Mouse (Mus musculus) liver, adult 2 months (tissue): Measurements from ENCODE around the gene Mertk. TPM values are rescaled to one million over a fixed set of nuclear protein-coding genes. Genes with fewer than 3 reads are reported as not detected.

Experiments used
- DNase-seq: peaks from one replicate; pipeline ENCODE4 v3.0.0-alpha.2; 2011; ENCODE audit warnings: low read depth, low spot score; ENCODE audit errors: extremely low read depth
- H3K27ac ChIP-seq: fragments of 200-500 bp; replicated peaks from 2 replicates; pipeline ENCODE4 v1.5.1; 2012; ENCODE audit warnings: low read depth, mild to moderate bottlenecking, control low read depth, inconsistent platforms, low read length; ENCODE audit not compliant: insufficient read depth
- H3K27me3 ChIP-seq: fragments of 200-500 bp; 2 replicates; pipeline ENCODE4 v1.6.1; 2012; ENCODE audit warnings: mild to moderate bottlenecking, moderate library complexity, low read length, inconsistent platforms; ENCODE audit not compliant: control insufficient read depth, insufficient read depth
- H3K36me3 ChIP-seq: fragments of 200-500 bp; 2 replicates; pipeline ENCODE4 v1.6.1; 2012; ENCODE audit warnings: low read length, inconsistent platforms; ENCODE audit not compliant: control insufficient read depth, insufficient read depth
- H3K4me1 ChIP-seq: fragments of 200-500 bp; 2 replicates; pipeline ENCODE4 v1.6.1; 2011; ENCODE audit warnings: low read length; ENCODE audit not compliant: control insufficient read depth, insufficient read depth
- H3K4me3 ChIP-seq: fragments of 200-500 bp; 2 replicates; pipeline ENCODE4 v1.5.1; 2011; ENCODE audit warnings: low read depth, mild to moderate bottlenecking, control low read depth, low read length, moderate library complexity; ENCODE audit not compliant: insufficient read depth
- H3K79me2 ChIP-seq: fragments of 200-500 bp; 2 replicates; pipeline ENCODE4 v1.6.1; 2012; ENCODE audit warnings: inconsistent platforms, mild to moderate bottlenecking, low read length, moderate library complexity; ENCODE audit not compliant: control insufficient read depth, insufficient read depth
- H3K9ac ChIP-seq: fragments of 200-500 bp; 2 replicates; pipeline ENCODE4 v1.6.1; 2012; ENCODE audit warnings: low read depth, mild to moderate bottlenecking, control low read depth, inconsistent platforms, low read length
- CTCF ChIP-seq: fragments of 200-500 bp; IDR thresholded peaks from 2 replicates; pipeline ENCODE4 v1.5.1; 2011; ENCODE audit warnings: low read depth, low read length, control low read depth
- POLR2A ChIP-seq: fragments of 200-500 bp; IDR thresholded peaks from 2 replicates; pipeline ENCODE4 v1.6.1; 2011; ENCODE audit warnings: low read length, control low read depth; ENCODE audit not compliant: insufficient read depth; ENCODE audit errors: extremely low read depth
- WGBS: fragments of 180-500 bp; shearing (Covaris S2); methylation state at CpG from one replicate; pipeline ENCODE4 v1.1.7; 2018; 5-methylcytosine and 5-hydroxymethylcytosine counted together
- polyA plus RNA-seq: library from polyadenylated mRNA; depleted of rRNA; stranded (reverse); fragments of >200 nt; gene quantifications from 2 replicates; pipeline ENCODE4 v1.2.3, GENCODE M21; 2012; rRNA removed
- total RNA-seq: library from RNA; depleted of rRNA; stranded (reverse); fragments of >200 nt; gene quantifications from 2 replicates; pipeline ENCODE4 v1.2.3, GENCODE M21; 2014; rRNA removed

Gene Mertk
- total and polyA plus RNA-seq, 2 experiments = 3.8 to 16.5 TPM

DNA sequence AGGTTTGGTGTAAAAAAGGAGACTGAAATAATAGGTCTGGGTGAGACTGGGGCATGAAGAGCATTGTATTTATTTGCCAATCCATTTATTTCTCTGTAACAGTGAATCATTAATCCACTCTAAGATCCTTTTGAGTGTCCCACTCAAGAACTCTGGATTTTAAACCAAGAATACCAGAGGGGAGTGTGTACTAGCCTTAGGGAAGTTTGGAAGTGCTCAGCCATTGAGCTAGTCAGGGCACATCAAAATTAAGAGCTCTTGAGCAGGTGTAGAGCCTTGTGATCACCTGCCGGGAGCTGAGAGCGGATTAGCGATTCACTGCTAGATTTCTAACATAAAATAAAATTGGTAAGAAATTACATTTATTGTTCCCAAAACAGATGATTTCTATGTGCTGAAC, 139.9 kb downstream of the Mertk start:
- no peak overlapping the region for H3K9ac ChIP-seq
- WGBS = 95% methylated on average over 3 of the region's 3 CpGs
- no peak for TF ChIP-seq POLR2A
- no peak for TF ChIP-seq CTCF
- H3K4me1 ChIP-seq = no peaks in the 10 kb centered on the region
- H3K36me3 ChIP-seq = peaks cover 72% of the 10 kb centered on the region
- no peak overlapping the region for H3K4me3 ChIP-seq
- H3K27ac ChIP-seq = no peak overlapping the region
- DNase-seq = no peak
- no peaks in the 10 kb centered on the region for H3K79me2 ChIP-seq
- H3K27me3 ChIP-seq = no peaks in the 10 kb centered on the region

DNA sequence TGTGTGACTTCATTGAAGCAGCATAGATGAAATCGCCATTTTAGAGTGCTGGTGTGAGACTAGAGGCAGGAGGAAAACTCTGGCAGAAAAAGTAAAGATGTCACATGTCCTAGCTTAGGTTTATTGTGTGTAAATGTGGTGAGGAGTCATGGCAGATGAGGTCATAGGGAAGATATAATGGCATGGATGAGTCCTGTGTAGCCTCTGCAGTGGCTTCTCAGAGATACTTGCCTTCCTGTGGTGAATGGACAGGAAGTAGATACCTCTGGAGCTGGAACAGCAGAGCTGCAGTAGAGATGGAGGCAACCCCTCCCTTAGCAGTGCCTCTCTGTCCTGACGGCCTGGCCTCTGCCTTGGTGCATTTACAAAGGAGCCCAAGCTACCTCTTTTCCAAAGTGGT, 140.7 kb downstream of the Mertk start:
- H3K4me3 ChIP-seq = no peak overlapping the region
- H3K79me2 ChIP-seq = no peaks in the 10 kb centered on the region
- H3K9ac ChIP-seq = no peak overlapping the region
- H3K27me3 ChIP-seq = no peaks in the 10 kb centered on the region
- TF ChIP-seq POLR2A (no peak), CTCF (no peak)
- 88% methylated on average over 2 of the region's 2 CpGs for WGBS
- H3K27ac ChIP-seq = no peak overlapping the region
- H3K36me3 ChIP-seq = peaks cover 70% of the 10 kb centered on the region
- H3K4me1 ChIP-seq = no peaks in the 10 kb centered on the region
- no peak for DNase-seq

GRCm38 (mm10) chr2:128842437-128842836, 143.7 kb downstream of the Mertk start:
- Histone ChIP-seq H3K4me3 (no peak overlapping the region), H3K4me1 (no peaks in the 10 kb centered on the region)

GRCm38 (mm10) chr2:128850036-128850435, 151.3 kb downstream of the Mertk start:
- Histone ChIP-seq H3K4me3 (no peak overlapping the region), H3K27me3 (no peaks in the 10 kb centered on the region), H3K79me2 (no peaks in the 10 kb centered on the region), H3K36me3 (peaks cover 53% of the 10 kb centered on the region), H3K9ac (no peak overlapping the region), H3K27ac (no peak overlapping the region), H3K4me1 (no peaks in the 10 kb centered on the region)
- DNase-seq = no peak
- 96% methylated on average over 2 of the region's 2 CpGs for WGBS
- TF ChIP-seq CTCF (no peak), POLR2A (no peak)

More at GRCm38 (mm10) chr2:128842437-128842836, 143.7 kb downstream of the Mertk start:
- Histone ChIP-seq H3K79me2 (no peaks in the 10 kb centered on the region), H3K9ac (no peak overlapping the region), H3K27ac (no peak overlapping the region), H3K36me3 (peaks cover 75% of the 10 kb centered on the region), H3K27me3 (no peaks in the 10 kb centered on the region)
- 88% methylated on average over 8 of the region's 8 CpGs for WGBS
- TF ChIP-seq POLR2A (no peak), CTCF (no peak)
- no peak for DNase-seq

Other genes with a start within 250 kb of the Mertk start
- not detected in 2 replicates for gene Spdye4c, start 107.7 kb upstream of the Mertk start, total RNA-seq
- not detected in 2 replicates for gene Spdye4c, start 107.7 kb upstream of the Mertk start, polyA plus RNA-seq
- gene Anapc1, start 11.6 kb upstream of the Mertk start, total RNA-seq = 33.0 and 42.8 TPM in 2 replicates
- 18.4 and 22.3 TPM in 2 replicates for gene Anapc1, start 11.6 kb upstream of the Mertk start, polyA plus RNA-seq
- gene Tmem87b, start 119.2 kb downstream of the Mertk start, total RNA-seq = 20.0 and 23.4 TPM in 2 replicates
- gene Tmem87b, start 119.2 kb downstream of the Mertk start, polyA plus RNA-seq = 5.8 and 6.9 TPM in 2 replicates
- gene Fbln7, start 164.0 kb downstream of the Mertk start, total RNA-seq = 0.28 and 0.34 TPM in 2 replicates
- 0.22 and 0.25 TPM in 2 replicates for gene Fbln7, start 164.0 kb downstream of the Mertk start, polyA plus RNA-seq
- gene Zc3h8, start 245.1 kb downstream of the Mertk start, total RNA-seq = 1.4 and 3.0 TPM in 2 replicates
- 0.52 and 0.72 TPM in 2 replicates for gene Zc3h8, start 245.1 kb downstream of the Mertk start, polyA plus RNA-seq